Mouse (Mus musculus) natural killer cell, adult 2 months (primary cell): Measurements from ENCODE around the gene Arl2bp.

Experiments used
- DNase-seq, 2 experiments: peaks; one replicate each; pipeline ENCODE4 v3.0.0; 2022; ENCODE audit warnings: low spot score in 2 of 2

Gene Arl2bp

DNA sequence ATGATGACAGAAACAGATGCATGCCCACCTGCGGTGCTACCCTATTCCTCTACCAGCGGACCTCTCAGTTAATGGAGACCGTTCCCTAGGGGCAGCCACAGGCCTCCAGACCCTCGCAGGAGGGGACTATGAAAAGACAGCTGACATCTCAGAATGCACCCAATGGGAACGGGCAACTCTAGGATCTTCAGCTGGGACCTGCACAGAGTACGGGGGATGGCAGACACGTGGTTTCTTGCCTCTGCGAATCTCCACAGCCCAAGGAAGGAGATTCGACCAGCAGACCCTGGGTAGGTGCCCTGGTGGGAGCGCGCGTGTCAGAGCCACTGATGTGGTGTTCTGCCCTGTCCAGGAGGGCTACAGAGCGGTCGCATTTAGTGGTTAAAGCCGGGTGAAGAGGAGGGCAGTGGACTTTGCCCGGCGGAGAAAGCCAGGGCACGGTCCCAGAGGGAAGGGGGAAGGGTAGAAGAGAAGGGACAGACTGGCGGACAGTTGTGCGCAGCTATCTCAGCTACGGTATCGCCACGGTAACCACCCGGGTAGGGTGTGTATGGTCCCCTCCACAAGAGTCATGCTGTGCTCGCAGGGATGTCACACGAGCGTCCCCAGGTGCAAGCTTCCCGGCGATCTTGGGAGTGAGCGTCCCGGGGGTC lies 29.1 kb downstream of the Arl2bp start:
- DNase-seq: no peak

GRCm38 (mm10) chr8:94695994-94696384 lies 29.6 kb downstream of the Arl2bp start, which contains the start of gene Pllp:
Pllp (minus strand) TSS chr8:94696278.
- DNase-seq: peak in 1 of 2 experiments; percentile 32

- DNase-seq: no peak
Observed at GRCm38 (mm10) chr8:94696566-94696965, 30.2 kb downstream of the Arl2bp start.

DNA sequence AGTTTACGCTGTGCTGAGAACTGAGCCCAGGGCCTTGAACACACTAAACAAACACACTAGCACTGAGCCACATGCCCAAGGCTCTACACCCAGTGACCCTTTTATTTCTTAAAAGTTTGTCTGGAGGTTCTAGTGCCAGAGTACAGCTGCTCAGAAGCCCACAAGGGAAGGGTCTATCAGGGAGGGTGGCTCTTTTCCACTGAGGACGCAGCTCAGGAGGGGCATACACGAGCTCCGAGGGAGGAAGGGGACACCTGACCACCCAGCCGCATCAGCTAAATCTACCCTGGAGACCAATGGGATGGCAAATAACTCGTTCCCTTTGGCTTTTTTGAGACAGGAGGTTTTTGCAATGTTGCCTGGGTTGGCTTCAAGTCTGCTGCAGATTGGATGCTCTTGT lies 31.6 kb downstream of the Arl2bp start:
- no peak for DNase-seq

DNA sequence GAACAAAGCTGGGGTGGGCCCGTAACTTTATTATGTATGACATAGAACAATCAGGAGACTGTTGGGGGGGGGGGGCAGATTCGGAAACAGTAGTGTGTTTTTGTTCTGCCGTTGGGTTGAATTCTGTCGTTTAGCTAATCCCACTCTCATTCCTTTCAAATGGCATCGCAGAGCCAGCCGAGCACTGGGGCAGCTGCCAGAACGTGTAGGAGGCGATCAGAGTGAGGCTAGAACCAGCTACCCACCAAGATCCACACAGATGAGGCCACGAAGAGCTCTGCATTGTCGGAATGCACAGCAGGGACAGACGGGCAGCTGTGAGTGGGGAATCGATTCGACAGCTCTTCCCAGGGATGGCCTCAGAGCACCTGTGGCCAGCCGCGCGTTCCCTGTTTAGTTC lies 33.0 kb downstream of the Arl2bp start:
- no peak for DNase-seq

GRCm38 (mm10) chr8:94700421-94700935 lies 34.1 kb downstream of the Arl2bp start:
- DNase-seq: no peak

DNA sequence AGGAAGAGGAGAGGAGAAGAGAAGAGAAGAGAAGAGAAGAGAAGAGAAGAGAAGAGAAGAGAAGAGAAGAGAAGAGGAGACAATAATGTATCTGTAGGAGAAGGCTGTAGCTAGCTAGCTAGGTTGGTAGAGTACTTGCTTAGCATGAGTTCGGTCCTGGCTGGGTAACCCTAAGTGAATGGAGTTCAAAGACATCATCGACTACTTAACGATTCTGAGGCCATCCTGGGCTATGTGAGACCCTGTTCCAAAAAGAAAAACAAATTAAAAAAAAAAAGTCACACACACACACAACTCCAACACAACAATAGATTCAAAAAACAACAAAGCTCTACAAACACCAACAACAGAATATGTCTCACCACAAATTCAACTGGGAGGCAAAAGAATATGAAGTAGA lies 35.8 kb downstream of the Arl2bp start:
- DNase-seq: no peak

DNA sequence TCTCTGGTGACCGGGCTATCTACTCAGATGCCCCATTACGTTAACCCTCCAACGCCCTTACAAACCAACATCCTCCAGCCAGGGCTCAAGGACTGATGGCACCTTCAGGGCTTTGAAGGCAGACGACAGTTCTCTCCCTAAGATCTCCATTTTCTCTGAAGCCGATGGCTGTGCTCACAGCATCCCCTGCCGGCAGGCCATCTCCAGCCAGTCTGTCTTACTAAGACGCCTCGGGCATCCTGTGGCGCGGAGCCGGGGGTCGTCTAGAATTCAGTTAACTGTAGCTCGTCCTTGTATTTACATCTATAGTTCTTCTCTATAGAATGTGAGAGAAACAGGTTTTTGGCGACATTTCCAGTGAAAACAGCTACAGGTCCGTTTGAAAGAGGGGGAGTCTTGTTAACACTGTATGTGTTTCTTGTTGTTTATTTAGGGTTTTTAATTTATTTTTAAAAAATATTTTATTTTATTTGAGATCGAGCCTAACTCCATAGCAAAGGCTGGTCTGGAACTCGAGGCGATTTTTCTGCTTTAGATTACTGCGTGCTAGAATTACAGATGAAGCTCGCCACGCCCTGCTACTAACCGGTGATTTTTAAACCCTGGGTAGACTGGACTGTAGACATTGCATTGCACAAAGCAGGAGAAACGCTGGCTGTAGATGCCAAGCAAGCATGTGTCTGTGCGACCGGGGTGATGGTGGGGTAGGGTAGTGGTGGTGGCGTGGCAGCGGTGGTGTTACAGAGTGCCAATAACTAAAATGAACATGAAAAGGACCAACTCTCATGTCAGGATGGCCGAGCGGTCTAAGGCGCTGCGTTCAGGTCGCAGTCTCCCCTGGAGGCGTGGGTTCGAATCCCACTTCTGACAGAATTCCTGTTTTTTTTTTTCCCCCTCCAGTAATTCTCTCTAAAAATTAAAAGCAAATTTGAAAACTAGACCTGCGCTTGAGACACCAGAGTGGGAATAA lies 36.7 kb downstream of the Arl2bp start:
- DNase-seq: peak; percentile 78 to 83

DNA sequence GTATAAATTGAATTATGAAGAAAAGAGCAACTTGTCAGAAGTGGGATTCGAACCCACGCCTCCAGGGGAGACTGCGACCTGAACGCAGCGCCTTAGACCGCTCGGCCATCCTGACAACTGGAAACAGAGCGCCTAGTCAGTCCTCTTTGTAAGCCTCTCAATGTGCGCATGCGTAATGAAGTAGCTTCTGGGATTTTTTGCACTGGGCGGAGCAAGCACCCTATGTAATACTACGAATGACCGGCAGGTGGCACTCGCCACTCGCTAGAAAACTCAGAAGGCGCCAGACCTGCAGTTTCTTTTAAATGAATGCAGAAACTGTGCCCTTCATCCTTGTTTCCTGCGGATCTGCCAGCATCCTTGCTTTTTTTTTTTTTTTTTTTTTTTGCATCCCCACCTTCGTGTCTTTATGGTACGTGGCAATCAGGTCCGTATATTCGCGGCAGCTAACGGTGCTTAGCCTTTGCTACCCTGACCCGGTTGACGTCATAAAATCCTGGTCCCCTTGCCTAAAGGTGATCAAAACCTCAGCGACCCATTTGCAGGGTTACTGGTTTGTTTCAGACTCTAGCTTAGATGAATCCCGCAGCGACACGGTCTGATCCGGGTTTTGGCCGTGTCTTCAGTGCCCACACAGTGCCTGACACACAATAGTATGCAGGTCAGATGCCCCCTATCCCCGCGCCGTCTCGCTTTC lies 37.7 kb downstream of the Arl2bp start:
- peak; percentile 97 to 98 for DNase-seq

- DNase-seq: no peak
Observed at GRCm38 (mm10) chr8:94704669-94704984, 38.2 kb downstream of the Arl2bp start.

DNA sequence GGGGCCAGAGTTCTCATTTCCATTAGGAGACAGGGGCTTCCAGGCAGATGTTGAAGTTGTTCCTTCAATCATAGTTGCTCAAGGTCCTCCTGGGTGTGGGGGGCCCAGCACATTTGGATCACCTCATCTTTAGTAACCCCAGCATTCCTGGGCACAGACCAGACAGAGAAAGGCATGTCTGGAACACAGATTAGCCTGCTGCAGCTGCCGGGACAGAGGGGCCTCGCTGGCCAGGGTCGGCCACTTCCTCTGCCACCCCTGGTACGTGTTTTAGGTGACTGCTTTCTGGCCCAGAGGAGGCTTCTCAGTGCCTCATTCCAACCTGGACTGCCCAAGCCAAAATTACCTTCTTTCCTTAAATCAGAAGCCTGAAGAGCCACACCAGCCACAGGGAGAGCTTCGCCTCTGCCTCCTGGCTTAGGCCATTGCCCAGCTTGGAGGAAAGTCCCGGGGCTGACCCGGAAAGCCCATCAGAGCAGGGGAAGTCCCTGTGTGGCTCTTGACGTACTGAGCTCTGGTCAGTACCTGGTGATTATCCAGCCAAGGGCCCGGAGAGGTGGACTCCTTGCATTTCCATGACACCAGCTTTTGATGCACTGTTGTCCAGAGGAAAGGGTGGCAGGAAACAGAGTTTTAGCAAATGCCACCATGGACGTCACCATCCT lies 39.3 kb downstream of the Arl2bp start:
- no peak for DNase-seq

DNA sequence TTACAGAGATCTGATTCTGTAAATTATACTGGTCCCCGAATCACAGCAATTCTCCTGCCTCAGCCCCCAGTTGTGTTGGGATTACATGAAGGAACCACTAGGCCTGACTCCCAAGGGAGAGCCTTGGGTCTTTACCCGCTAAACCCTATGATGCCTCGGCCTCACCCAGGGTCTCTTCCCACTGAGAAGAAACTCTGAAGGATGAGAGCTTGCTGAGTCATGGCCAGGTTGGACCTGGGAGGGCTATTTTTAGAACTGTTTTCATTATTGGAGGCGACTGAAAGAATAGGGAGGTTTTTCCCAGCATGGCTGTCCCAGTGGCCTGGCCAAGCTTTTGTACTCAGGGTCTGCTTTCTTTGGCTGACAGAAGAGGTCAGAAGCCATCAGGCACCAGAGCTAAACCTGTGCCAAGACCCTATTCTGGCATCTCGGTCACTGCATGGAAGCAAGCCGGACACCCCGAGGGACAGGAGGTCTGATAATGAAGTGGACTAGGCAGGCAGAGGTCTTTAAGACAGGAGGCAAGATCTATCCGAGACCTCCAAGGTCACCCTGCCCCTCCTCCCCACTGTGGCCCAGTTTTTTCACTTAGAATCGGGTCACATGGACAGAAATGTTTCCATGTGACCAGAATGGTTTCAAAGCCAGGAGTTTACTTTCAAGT lies 40.5 kb downstream of the Arl2bp start:
- DNase-seq: no peak

DNA sequence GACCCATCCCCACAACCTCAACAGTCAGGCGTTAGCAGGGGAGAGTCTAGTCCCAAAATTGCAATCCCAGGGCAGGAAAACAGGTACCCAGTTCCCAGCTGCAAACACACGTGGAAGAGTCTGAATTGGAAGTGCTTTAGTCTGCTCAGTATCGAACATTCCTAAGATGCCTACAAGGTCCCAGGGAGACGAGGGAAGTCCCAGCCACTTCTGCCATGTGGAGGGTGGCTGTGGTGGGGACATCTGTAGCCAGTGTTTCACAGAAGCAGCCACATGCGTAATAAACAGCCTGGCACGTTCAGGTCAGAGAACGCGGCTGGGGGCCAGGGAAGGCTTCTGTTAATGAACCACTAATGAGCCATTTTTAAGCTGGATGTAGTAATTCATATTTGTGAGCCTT lies 43.9 kb downstream of the Arl2bp start:
- DNase-seq: no peak

GRCm38 (mm10) chr8:94711160-94711718 lies 44.8 kb downstream of the Arl2bp start:
- DNase-seq: no peak

GRCm38 (mm10) chr8:94714556-94714955 lies 48.2 kb downstream of the Arl2bp start:
- DNase-seq: no peak

GRCm38 (mm10) chr8:94715871-94716270 lies 49.5 kb downstream of the Arl2bp start:
- DNase-seq: no peak

DNA sequence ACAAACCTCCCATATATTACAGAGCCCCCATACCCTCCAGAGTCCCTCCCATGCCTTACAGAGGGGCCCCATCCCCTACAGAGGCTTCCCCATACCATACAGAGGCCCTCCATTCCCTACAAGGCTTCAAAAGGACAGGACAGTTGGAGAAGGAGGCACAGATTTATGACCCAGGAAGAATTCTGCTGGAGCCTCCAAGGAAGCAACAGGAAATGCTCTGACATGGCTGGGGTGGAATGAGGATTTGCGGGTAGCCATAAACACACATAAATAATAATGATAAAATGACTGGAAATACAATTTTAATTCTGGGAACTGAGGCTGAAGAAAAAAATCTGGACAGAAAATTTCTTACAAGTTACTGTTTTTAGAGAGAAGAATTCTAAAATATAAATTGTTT lies 50.4 kb downstream of the Arl2bp start:
- DNase-seq: no peak
